Mouse (Mus musculus): ENCODE data around the gene Cdk6. TPM values are rescaled to one million over a fixed set of nuclear protein-coding genes. Genes with fewer than 3 reads are reported as not detected.

Cdk6 gene
- polyA plus RNA-seq, 1 experiment: 4.7 TPM

DNA sequence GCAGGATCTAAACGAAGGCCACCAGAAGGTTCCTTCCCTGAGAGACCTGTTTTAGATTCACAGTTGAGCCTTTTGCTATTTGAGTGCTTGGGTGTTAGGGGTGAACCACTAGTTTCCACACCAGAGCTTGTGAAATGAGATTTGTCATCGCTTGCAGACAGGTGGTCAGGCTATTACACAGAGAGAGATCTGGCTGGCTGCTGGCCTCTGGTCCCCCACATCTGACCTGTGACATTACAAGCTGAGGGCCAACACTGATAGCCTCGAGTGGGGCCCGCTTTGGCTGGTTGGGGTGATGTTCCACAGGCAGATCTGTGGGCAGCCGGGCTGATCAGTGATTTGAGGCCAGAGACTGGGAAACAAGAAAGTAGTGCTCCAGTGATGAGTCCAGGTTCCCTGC is 150.6 kb downstream of the Cdk6 start:
- Histone ChIP-seq H3K4me1 (ENCODE audit: control insufficient read depth, insufficient read depth, insufficient read length, low read length) (peaks cover 15% of the 10 kb centered on the region; the same call in 1 of the 2 replicates), H3K27ac (replicated peaks; ENCODE audit: low read depth, low read length) (no peak overlapping the region), H3K4me3 (ENCODE audit: insufficient read depth, low read depth, low read length) (no peak overlapping the region)

DNA sequence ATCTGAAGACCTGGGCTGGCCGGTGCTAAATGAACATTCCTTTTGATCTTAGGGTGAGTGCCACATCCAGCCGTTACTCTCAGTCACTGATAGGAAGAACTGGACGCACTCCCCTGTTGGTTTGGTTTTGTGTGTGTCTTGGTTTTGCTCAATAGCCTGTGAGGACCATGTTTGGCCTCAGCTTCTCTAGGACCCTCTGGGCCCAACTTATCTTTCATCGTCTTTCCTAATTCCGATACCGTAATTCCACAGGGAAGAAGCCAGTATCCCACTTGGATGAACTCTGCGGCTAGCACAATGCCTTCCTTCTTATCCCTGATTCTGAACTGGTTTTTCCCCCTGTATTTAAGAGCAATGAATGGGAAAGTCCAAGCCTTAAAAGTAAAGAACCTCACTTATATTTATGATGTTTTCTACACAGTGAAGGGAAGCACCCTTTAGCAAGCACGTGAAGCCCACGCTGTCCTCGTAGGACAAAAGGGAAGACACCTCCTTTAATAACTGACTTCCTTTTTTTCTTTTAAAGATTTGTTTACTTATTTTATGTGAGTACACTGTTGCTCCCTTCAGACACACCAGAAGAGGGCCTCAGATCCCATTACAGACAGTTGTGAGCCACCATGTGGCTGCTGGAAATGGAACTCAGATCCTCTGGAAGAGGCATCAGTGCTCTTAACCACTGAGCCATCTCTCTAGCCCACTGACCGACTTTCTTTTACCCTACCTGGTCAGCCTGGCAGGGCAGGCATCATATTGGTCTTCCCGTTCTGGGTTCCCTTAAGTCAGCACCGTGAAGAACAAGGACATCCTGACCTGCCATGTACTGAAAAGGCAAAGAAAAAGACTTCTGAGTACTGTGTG is 151.7 kb downstream of the Cdk6 start:
- no peak overlapping the region for H3K27ac ChIP-seq (replicated peaks; ENCODE audit: low read depth, low read length)
- H3K4me3 ChIP-seq (ENCODE audit: insufficient read depth, low read depth, low read length): no peak overlapping the region
- peaks cover 15% of the 10 kb centered on the region; the same call in 1 of the 2 replicates for H3K4me1 ChIP-seq (ENCODE audit: control insufficient read depth, insufficient read depth, insufficient read length, low read length)

DNA sequence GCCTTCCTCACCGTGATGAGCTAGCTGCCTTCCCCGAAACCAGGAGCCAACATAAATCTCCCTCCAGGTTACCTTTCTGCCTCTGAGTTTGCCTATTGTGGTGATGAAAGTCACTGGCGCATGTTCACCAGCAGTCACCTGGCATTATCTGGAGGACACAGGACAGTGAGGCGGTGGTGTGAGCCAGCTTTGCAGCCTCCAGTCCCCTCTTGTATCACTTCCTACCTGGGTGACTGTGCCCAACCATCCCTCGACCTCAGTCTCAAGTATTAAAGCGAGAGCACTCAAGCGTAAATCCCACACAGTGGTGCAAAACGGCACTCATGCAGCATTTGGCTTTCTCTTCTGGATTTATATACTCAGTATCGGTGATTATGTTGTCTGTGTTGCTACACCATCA is 152.7 kb downstream of the Cdk6 start:
- H3K4me3 ChIP-seq (ENCODE audit: insufficient read depth, low read depth, low read length): no peak overlapping the region
- H3K4me1 ChIP-seq (ENCODE audit: control insufficient read depth, insufficient read depth, insufficient read length, low read length): peaks cover 15% of the 10 kb centered on the region; the same call in 1 of the 2 replicates
- H3K27ac ChIP-seq (replicated peaks; ENCODE audit: low read depth, low read length): no peak overlapping the region

DNA sequence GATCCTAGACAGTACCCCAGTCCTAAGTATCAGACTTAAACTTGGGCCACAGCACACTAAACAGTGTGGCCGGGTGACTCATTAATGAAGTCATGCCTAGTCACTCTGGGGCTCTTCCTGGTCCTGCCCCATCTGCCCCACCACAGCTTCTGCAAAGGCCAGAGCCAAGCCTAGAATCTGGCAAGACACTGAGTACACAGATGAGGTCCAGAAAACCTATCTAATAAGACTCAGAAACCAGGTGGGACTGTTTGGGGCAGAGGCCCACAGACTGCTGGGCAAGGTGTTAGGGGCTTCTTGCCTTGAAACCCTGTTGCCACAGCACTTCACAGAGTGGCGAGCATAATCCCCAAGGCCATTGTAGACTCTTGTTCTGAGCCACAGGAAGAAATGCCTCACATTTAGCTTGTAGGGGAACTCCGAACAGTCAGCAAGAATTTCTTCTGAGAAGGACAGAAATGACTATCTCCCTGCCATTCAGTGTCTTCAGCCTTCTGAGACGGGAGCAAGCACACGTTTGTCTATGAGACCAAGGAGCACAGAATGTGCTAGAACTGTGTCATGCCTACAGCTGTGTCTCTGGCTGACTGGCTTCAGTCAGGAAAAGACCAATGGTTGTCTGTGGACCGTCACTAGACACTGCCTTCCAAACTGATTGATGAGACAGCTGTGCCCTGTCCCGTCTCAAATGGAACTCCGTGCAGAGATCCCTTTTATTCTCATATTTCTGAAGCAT is 153.3 kb downstream of the Cdk6 start:
- Histone ChIP-seq H3K4me3 (ENCODE audit: insufficient read depth, low read depth, low read length) (no peak overlapping the region), H3K4me1 (ENCODE audit: control insufficient read depth, insufficient read depth, insufficient read length, low read length) (peaks cover 15% of the 10 kb centered on the region; the same call in 1 of the 2 replicates), H3K27ac (replicated peaks; ENCODE audit: low read depth, low read length) (peak overlapping the region; percentile 8; the same call in 1 of the 2 replicates)

DNA sequence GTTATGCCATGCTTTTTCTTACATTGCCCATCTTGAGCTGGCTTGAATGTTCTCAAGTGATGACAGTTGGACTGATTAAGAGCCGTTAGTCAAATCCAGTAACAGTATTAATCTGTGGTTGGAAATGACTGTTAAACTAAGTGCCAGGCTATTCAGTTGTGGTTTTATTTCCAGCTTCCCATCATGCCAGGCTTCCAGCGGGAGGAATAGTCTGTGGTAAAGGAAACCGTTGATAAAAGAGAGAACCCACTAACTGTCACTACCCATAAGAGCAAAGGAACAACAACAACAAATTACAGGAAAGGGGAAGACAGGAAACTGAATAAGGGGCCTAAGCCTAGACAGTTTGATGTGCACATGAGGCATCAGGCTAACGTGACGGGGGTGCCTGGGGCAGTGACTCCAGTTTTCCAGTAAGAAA is 156.2 kb downstream of the Cdk6 start:
- H3K27ac ChIP-seq (replicated peaks; ENCODE audit: low read depth, low read length): no peak overlapping the region
- peaks cover 18% of the 10 kb centered on the region for H3K4me1 ChIP-seq (ENCODE audit: control insufficient read depth, insufficient read depth, insufficient read length, low read length)
- H3K4me3 ChIP-seq (ENCODE audit: insufficient read depth, low read depth, low read length): no peak overlapping the region

DNA sequence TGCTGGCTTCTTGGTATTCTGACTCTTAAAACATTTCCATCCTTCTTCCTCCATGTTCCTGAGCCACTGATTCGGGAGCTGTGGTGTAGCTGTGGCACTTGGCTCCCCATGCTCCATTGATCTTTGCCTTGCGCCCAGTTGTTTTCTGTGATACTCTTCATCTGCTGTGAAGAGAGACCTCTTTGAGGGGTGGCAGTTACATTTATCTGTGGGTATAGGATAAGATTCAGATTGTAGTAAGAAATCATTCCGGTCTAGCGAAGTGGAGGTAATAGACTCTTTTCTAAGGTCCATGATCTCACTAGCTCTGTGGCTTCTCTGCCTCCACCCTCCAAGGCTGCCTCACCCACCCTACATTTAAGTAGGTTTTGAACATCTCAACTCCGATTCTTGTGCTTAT is 159.0 kb downstream of the Cdk6 start:
- Histone ChIP-seq H3K4me1 (ENCODE audit: control insufficient read depth, insufficient read depth, insufficient read length, low read length) (peaks cover 15% of the 10 kb centered on the region), H3K27ac (replicated peaks; ENCODE audit: low read depth, low read length) (no peak overlapping the region), H3K4me3 (ENCODE audit: insufficient read depth, low read depth, low read length) (no peak overlapping the region)

DNA sequence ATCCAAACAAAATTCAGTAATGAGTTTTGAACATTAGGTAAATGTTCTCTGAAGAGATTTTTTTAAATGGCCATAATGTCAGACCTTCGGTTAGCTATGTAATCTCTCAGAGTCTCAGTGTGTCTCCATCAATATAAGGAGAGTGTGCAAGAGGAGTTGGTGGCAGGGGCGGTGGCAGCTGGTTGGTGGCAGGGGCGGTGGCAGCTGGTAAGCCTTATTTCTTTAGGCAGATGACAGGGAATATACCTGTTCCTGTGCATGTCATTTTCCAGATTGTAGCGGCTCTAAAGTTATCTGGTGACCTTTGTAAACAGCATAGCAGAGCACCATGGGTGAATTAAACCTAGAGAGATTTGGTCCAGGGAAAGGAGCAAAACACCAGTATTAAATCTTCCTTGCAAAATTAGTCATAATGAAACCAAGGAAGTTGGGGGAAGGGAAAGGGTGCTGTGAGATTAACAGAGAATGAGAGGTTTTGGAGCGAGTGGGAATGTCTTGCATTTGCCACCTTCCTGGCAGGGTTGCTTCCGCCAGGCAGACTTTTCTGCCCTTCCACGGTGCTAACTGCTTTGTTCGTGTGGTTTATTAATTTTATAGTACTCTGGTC is 159.8 kb downstream of the Cdk6 start:
- H3K4me3 ChIP-seq (ENCODE audit: insufficient read depth, low read depth, low read length): no peak overlapping the region
- H3K27ac ChIP-seq (replicated peaks; ENCODE audit: low read depth, low read length): peak overlapping the region; percentile 22; the same call in 1 of the 2 replicates
- peaks cover 15% of the 10 kb centered on the region for H3K4me1 ChIP-seq (ENCODE audit: control insufficient read depth, insufficient read depth, insufficient read length, low read length)

DNA sequence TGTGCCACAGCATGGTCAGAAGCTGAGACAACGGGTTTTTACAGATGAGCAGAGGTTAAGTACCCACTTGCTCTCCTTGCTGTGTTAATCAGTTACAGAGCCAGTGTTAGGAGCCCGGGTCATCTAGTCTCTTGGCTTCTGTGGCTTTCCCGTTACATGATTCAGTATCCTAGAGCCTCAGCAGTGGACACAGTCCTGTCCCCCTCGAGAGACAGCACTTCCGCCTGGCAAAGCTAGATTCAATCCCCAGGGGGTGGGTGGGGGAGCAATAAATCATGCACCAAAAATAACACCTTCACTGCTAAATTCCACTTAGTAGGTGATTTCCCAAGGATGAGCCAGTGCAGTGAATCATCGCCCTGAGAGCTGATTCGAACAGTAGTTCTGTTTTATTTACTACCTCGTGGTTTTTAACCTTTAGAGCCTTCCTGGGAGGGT is 160.3 kb downstream of the Cdk6 start:
- Histone ChIP-seq H3K4me3 (ENCODE audit: insufficient read depth, low read depth, low read length) (no peak overlapping the region), H3K4me1 (ENCODE audit: control insufficient read depth, insufficient read depth, insufficient read length, low read length) (peaks cover 15% of the 10 kb centered on the region), H3K27ac (replicated peaks; ENCODE audit: low read depth, low read length) (peak overlapping the region; percentile 22; the same call in 1 of the 2 replicates)

DNA sequence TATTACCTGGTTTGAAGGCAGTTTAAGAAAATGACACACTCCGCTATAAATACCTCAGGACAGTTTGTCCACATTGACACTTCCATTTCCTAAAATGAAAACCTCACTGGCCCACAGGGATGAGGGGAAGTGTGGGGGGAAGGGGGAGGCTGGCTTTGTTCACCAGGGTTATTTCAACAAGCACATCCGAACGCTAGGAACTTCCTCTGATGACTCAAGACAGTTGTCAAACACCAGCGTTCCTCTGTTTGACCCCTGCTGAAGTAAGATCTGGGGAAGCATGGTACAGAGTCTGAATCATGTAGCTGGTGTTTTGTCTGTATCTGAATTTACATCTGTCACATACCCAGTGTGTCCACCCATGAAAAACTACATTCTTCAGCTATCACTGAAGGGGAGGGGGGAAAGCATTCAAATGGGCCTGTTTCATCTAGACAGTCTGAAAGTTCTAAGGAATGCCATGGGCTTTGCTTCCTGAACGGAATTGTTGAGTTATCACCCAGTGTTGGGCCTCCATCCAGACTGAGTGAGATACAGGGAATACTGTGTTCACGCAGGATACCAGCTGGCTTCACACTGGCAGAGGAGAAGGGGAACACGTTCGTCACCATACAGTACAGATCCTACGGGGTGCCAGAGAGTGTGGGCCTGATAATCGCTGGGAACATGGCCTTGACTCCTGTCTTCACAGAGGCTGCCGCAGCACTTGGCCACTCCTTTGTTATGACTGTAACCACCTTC is 161.5 kb downstream of the Cdk6 start:
- H3K4me3 ChIP-seq (ENCODE audit: insufficient read depth, low read depth, low read length): no peak overlapping the region
- peak overlapping the region; percentile 28; the same call in 1 of the 2 replicates for H3K27ac ChIP-seq (replicated peaks; ENCODE audit: low read depth, low read length)

DNA sequence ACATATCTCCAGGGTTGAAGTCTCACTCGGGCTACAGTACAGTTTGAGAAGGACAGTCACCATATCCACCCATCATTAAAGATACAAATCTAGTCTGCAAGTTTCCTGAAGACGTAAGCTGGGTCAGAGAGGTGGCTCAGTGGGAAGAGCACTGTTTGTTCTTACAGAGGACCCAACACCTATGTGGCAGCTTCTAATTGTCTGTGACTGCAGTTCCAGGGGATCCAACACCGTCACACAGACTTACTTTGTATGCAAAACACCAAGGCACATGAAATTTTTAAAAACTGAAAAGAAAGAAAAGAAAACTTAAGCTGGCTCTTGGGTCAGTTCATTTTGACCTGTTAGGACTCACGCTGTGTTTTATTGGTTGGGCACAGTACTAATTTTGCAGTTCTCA is 162.1 kb downstream of the Cdk6 start:
- no peak overlapping the region for H3K4me3 ChIP-seq (ENCODE audit: insufficient read depth, low read depth, low read length)
- peaks cover 15% of the 10 kb centered on the region for H3K4me1 ChIP-seq (ENCODE audit: control insufficient read depth, insufficient read depth, insufficient read length, low read length)
- H3K27ac ChIP-seq (replicated peaks; ENCODE audit: low read depth, low read length): peak overlapping the region; percentile 28; the same call in 1 of the 2 replicates

More for the DNA sequence above, 161.5 kb downstream of the Cdk6 start:
- peaks cover 15% of the 10 kb centered on the region for H3K4me1 ChIP-seq (ENCODE audit: control insufficient read depth, insufficient read depth, insufficient read length, low read length)

DNA sequence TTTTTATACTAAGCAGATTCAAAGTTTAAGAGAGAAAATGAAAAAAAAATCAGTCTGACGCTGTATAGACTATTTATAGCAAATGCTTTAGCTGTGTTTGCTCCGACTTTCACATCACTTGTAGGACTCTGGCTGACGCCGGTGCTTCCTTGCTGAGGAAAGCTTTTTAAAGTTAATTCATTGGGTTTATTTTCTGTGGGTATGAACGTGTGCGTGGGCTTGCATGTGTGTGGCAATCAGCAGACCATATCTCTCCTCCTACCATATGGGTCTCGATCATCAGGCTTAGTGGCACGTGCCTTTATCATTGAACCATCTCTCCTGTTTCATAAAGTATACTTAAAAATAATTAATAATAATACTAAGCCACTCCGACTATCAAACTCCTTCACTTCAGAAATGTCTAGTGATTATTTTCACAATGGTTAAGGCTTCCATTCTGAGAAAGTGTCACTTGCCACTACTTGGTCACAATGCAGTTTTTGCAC is 162.6 kb downstream of the Cdk6 start:
- no peak overlapping the region for H3K27ac ChIP-seq (replicated peaks; ENCODE audit: low read depth, low read length)
- H3K4me3 ChIP-seq (ENCODE audit: insufficient read depth, low read depth, low read length): no peak overlapping the region
- peaks cover 15% of the 10 kb centered on the region for H3K4me1 ChIP-seq (ENCODE audit: control insufficient read depth, insufficient read depth, insufficient read length, low read length)

DNA sequence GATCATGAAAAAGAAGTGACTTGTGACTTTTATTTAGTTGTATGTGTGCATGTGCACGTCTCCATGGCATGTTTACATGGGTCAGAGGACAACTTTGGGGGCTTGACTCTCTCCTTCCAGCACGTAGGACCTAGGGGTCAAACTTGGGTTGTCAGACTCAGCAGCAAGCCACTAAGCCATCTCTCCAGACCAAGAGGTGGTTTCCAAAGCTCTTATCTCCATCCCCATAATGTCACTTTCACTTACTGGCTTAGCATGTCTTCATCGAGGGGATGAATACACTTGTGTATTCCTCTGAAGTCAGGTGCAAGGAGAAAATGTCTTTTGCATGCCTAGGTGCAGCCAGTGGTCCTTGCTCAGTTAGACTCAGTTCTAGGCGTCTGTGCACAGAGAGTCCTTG is 163.2 kb downstream of the Cdk6 start:
- H3K27ac ChIP-seq (replicated peaks; ENCODE audit: low read depth, low read length): no peak overlapping the region
- no peak overlapping the region for H3K4me3 ChIP-seq (ENCODE audit: insufficient read depth, low read depth, low read length)
- H3K4me1 ChIP-seq (ENCODE audit: control insufficient read depth, insufficient read depth, insufficient read length, low read length): peaks cover 15% of the 10 kb centered on the region

DNA sequence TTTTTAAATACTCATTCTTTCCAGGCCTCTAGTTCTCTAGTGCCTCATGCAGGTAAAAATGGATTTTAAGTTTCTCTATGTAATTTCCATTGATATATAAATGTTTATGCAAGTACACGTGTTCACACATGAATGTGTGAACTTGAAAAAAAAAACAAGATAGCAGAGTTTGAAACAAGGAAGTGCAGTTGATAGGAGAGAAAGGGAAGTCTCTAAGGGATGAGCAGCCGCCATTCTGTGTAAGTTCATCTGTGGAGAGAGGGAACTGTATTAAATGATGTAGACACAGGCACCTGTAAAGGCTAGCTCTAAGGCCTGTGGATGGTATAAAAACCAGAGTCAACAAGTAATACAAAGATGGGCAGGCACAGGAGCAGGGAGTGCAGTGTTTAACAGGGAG is 164.3 kb downstream of the Cdk6 start:
- Histone ChIP-seq H3K27ac (replicated peaks; ENCODE audit: low read depth, low read length) (no peak overlapping the region), H3K4me3 (ENCODE audit: insufficient read depth, low read depth, low read length) (no peak overlapping the region), H3K4me1 (ENCODE audit: control insufficient read depth, insufficient read depth, insufficient read length, low read length) (peaks cover 15% of the 10 kb centered on the region)

DNA sequence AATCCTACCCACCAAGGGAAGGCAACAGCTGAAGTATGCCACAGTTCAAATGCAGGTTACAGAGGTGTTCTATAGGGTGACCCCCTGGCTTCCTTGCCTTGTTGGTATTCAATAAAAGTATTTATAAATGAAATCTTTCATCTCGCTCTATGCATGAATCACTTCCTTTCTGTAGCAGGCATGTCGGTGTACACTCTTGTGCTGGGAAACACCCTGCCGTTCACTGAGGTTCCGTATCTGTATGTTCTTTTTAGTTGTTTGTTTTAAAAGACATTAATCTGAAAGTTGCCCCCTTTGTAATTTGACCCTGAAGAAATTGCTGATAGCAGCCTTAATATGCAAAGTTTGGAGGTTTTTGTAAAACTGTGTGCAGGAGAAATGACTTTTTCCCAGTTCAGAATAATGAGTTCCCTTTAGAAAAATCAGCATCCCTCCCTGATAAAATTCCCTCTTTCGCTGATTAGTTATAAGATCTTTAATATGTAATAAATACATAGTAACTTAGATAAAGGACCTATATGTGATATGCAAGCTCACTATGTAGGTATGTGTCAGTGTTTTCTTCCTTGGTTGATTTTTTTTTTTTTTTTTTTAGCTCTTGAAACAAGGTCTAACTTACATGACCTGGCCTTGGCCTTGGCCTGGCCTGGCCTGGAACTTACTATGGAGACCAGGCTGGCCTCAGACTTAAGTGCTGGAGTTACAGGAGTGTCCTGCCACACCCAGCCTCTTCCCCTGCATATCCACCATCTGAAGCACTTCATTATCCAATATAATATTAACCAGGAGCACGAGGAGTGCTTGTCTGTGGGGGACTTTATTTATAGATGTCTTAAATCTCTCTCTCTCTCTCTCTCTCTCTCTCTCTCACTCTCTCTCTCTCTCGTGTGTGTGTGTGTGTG is 167.4 kb downstream of the Cdk6 start:
- Histone ChIP-seq H3K27ac (replicated peaks; ENCODE audit: low read depth, low read length) (no peak overlapping the region), H3K4me3 (ENCODE audit: insufficient read depth, low read depth, low read length) (no peak overlapping the region), H3K4me1 (ENCODE audit: control insufficient read depth, insufficient read depth, insufficient read length, low read length) (no peaks in the 10 kb centered on the region)
